Mouse (Mus musculus): ENCODE data around the gene Lasp1. TPM values are rescaled to one million over a fixed set of nuclear protein-coding genes. Genes with fewer than 3 reads are reported as not detected.

Gene Lasp1
- polyA plus RNA-seq, 1 experiment from 2014 or later: 87.7 TPM

DNA sequence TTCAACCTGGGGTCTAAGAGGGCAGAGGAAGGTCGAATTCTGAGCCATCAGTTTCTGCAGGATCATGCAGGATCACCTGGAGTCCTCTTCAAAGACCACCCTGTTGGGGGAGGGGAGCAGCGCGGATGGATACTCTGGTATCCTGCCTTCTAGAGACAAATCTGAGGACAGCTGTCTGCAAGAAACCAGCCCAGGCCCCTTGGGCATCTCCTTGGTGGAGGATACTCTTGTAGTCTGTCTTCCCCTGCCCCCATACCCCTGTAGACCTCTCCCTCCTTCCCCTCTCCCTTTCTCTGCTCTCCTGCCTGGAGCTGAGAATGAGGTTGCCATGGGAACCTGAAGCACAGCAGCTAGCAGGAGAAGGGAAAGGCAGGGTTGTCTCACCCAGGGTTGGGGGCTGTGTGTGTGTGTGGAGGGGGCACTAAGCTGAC is 13.7 kb downstream of the Lasp1 start:
- H3K36me3 ChIP-seq (ENCODE audit: insufficient read depth, low read length): peaks cover 28% of the 10 kb centered on the region

DNA sequence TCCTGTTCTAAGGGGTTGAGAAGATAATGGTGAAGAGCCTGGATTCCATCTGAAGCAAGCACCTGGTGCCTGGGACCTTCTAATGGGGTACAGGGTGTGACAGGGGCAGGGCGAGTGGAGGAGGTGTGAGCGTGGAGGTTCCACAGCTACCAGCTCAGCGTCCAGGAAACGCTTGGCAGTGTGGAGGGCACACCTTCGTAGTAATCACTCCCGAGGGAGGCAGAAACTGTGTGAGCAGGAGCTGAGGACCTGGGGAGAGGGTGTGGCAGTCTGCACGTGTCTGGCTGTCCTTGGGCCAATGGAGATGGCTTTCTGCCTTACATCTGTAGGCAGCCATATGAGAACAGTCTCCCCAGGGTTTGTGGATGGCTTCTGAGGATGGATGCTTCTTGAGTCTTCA is 14.3 kb downstream of the Lasp1 start:
- Histone ChIP-seq H3K4me2 (ENCODE audit: low read length) (no peak overlapping the region), H3K9ac (ENCODE audit: low read depth, low read length) (0 out of 2 replicates have a peak overlapping the region, but pooled peaks have one; percentile 13), H3K36me3 (ENCODE audit: insufficient read depth, low read length) (peaks cover 32% of the 10 kb centered on the region), H3K9me3 (replicated peaks; ENCODE audit: low read length) (no peaks in the 10 kb centered on the region), H3K4me3 (replicated peaks; ENCODE audit: low read depth, low read length) (no peak overlapping the region), H3K4me1 (replicated peaks; ENCODE audit: insufficient read depth, low read length) (peaks cover 79% of the 10 kb centered on the region), H3K27ac (peak overlapping the region; percentile 68), H3K27me3 (ENCODE audit: insufficient read depth, low read length) (no peaks in the 10 kb centered on the region)
- DNase-seq (ENCODE audit: low spot score) (no peak), ATAC-seq (replicated peaks; ENCODE audit: low FRiP score, low read depth) (no peak)
- 50% methylated on average over 7 of the region's 7 CpGs for WGBS
- no peak for TF ChIP-seq CTCF (IDR thresholded peaks at IDR 0.05; ENCODE audit: low read depth)

More for the DNA sequence above, 13.7 kb downstream of the Lasp1 start:
- DNase-seq (ENCODE audit: low spot score) (no peak), ATAC-seq (replicated peaks; ENCODE audit: low FRiP score, low read depth) (0 out of 2 replicates have a peak, but pooled peaks have one; percentile 4)
- H3K9me3 ChIP-seq (replicated peaks; ENCODE audit: low read length): no peaks in the 10 kb centered on the region
- H3K4me3 ChIP-seq (replicated peaks; ENCODE audit: low read depth, low read length): no peak overlapping the region
- no peak for TF ChIP-seq CTCF (IDR thresholded peaks at IDR 0.05; ENCODE audit: low read depth)
- peak overlapping the region; percentile 29; the same call in 1 of the 2 replicates for H3K4me2 ChIP-seq (ENCODE audit: low read length)
- H3K27me3 ChIP-seq (ENCODE audit: insufficient read depth, low read length): no peaks in the 10 kb centered on the region
- H3K9ac ChIP-seq (ENCODE audit: low read depth, low read length): no peak overlapping the region; the same call in 1 of the 2 replicates
- WGBS: 46% methylated on average over 3 of the region's 3 CpGs
- peak overlapping the region; percentile 68 for H3K27ac ChIP-seq
- H3K4me1 ChIP-seq (replicated peaks; ENCODE audit: insufficient read depth, low read length): peaks cover 79% of the 10 kb centered on the region

DNA sequence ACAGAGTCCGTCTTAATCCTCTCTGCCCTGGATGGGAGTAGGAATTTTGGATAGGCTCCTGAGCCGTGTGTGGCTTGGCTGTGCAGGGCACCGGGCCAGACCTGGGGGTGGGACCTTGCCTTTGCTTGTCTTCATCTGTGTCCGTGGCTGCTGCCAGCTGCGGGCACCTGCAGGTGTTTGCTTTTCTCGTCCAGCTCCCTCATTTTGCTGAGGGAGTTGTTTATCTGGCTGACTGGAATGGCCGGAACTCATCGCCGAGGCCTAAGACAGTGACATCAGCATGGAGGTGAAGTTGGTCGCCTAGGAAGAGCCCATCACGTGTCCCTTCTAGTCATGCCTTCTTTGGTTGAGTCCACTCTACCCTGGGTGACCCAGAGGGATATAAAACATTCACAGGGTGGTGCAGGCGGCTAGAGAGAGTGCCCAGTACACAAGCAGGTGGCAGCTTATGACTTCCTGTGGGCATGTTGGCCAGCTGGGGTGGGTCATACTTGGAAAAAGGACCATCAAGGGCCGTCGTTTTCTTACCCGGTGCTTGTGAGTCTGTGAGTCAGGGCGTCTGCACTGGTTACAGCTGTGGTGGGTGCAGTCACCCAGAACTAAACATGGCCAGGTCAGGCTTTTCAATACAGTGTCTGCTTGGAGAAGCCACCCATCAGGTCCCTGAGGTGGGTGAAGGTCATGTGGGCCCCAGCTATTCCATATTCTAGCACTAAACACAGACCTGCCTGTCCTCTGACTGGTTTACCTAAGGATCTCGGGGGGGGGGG is 15.1 kb downstream of the Lasp1 start:
- H3K4me1 ChIP-seq (replicated peaks; ENCODE audit: insufficient read depth, low read length): peaks cover 78% of the 10 kb centered on the region
- 46% methylated on average over 17 of the region's 17 CpGs for WGBS

DNA sequence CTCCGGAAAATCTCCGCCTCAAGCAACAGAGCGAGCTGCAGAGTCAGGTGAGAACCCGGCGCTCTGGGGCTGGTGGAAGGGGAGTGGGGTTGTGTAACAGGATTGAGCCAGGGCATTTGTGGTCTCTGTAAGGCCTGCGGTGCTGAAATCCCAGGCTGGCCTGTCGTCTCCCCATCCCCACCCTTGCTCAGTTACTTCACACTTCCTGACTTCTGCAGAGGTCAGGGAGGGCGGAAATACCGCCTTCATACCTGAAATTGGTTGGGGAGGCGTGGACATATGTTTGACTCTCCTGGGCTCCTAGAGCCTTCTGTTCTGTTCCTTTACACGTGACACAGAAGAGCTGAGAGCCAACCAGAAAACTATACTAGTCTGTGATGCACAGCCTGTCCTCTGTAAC is 16.9 kb downstream of the Lasp1 start:
- Histone ChIP-seq H3K27me3 (ENCODE audit: insufficient read depth, low read length) (no peaks in the 10 kb centered on the region), H3K9me3 (replicated peaks; ENCODE audit: low read length) (no peaks in the 10 kb centered on the region), H3K9ac (ENCODE audit: low read depth, low read length) (0 out of 2 replicates have a peak overlapping the region, but pooled peaks have one; percentile 0), H3K27ac (no peak overlapping the region), H3K4me3 (replicated peaks; ENCODE audit: low read depth, low read length) (no peak overlapping the region), H3K36me3 (ENCODE audit: insufficient read depth, low read length) (peaks cover 24% of the 10 kb centered on the region), H3K4me2 (ENCODE audit: low read length) (no peak overlapping the region), H3K4me1 (replicated peaks; ENCODE audit: insufficient read depth, low read length) (peaks cover 60% of the 10 kb centered on the region)
- no peak for ATAC-seq (replicated peaks; ENCODE audit: low FRiP score, low read depth)
- no peak for DNase-seq (ENCODE audit: low spot score)
- TF ChIP-seq CTCF (IDR thresholded peaks at IDR 0.05; ENCODE audit: low read depth): no peak
- WGBS: 78% methylated on average over 11 of the region's 11 CpGs

More for the DNA sequence above, 15.1 kb downstream of the Lasp1 start:
- Histone ChIP-seq H3K9me3 (replicated peaks; ENCODE audit: low read length) (no peaks in the 10 kb centered on the region), H3K4me2 (ENCODE audit: low read length) (no peak overlapping the region), H3K9ac (ENCODE audit: low read depth, low read length) (no peak overlapping the region), H3K36me3 (ENCODE audit: insufficient read depth, low read length) (peaks cover 30% of the 10 kb centered on the region), H3K27ac (peak overlapping the region; percentile 68), H3K27me3 (ENCODE audit: insufficient read depth, low read length) (no peaks in the 10 kb centered on the region), H3K4me3 (replicated peaks; ENCODE audit: low read depth, low read length) (no peak overlapping the region)
- no peak for TF ChIP-seq CTCF (IDR thresholded peaks at IDR 0.05; ENCODE audit: low read depth)
- ATAC-seq (replicated peaks; ENCODE audit: low FRiP score, low read depth) (peak; percentile 44), DNase-seq (ENCODE audit: low spot score) (no peak)

DNA sequence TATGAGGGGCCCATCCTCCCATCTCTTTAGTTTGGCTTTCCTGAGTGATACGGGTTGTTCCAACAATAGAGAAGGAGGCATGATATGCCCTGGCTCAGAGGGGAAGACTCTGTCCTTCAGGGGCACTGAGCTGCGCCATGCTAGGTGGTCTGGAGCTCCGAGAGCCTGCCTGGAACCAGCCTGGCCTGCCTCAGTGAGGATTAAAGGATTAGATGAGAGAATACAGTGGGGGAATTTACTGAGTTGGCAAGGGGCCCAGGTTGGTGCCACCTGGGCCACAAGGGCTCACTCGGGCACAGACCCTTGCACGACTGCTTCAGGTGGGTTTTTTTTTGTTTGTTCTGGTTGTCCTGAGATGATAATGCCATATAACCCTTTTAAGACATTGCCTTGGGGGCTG is 17.4 kb downstream of the Lasp1 start:
- no peaks in the 10 kb centered on the region for H3K27me3 ChIP-seq (ENCODE audit: insufficient read depth, low read length)
- ATAC-seq (replicated peaks; ENCODE audit: low FRiP score, low read depth) (no peak), DNase-seq (ENCODE audit: low spot score) (no peak)
- H3K4me1 ChIP-seq (replicated peaks; ENCODE audit: insufficient read depth, low read length): peaks cover 57% of the 10 kb centered on the region
- H3K9me3 ChIP-seq (replicated peaks; ENCODE audit: low read length): no peaks in the 10 kb centered on the region
- no peak for TF ChIP-seq CTCF (IDR thresholded peaks at IDR 0.05; ENCODE audit: low read depth)
- no peak overlapping the region for H3K27ac ChIP-seq
- H3K4me2 ChIP-seq (ENCODE audit: low read length): no peak overlapping the region
- WGBS: 71% methylated on average over 5 of the region's 5 CpGs
- peaks cover 24% of the 10 kb centered on the region for H3K36me3 ChIP-seq (ENCODE audit: insufficient read depth, low read length)
- H3K9ac ChIP-seq (ENCODE audit: low read depth, low read length): 0 out of 2 replicates have a peak overlapping the region, but pooled peaks have one; percentile 0
- H3K4me3 ChIP-seq (replicated peaks; ENCODE audit: low read depth, low read length): no peak overlapping the region

DNA sequence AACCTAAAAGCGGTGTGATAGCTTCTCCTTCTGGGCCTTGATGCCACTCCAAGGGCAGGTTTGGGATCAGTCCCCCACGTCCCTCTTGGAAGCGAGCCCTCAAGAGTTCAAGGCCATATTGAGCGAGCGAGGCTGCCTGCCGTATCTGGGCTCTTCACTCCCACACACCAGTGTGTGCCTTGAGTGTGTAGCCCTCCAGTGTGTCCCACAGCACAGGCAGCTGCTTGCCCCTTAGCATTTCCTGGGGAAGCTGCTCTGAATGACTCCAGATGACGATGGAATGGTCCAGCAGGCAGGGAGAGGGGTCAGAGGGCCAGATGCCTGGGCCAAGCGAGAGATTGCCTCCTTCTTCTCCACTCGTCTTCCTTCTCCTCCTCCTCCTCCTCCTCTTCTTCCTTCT is 18.1 kb downstream of the Lasp1 start:
- 33% methylated on average over 9 of the region's 9 CpGs for WGBS
- peaks cover 28% of the 10 kb centered on the region for H3K36me3 ChIP-seq (ENCODE audit: insufficient read depth, low read length)
- peaks cover 49% of the 10 kb centered on the region for H3K4me1 ChIP-seq (replicated peaks; ENCODE audit: insufficient read depth, low read length)

More for the DNA sequence above, 18.1 kb downstream of the Lasp1 start:
- Histone ChIP-seq H3K27ac (peak overlapping the region; percentile 62), H3K27me3 (ENCODE audit: insufficient read depth, low read length) (no peaks in the 10 kb centered on the region), H3K4me3 (replicated peaks; ENCODE audit: low read depth, low read length) (no peak overlapping the region), H3K4me2 (ENCODE audit: low read length) (no peak overlapping the region), H3K9me3 (replicated peaks; ENCODE audit: low read length) (no peaks in the 10 kb centered on the region), H3K9ac (ENCODE audit: low read depth, low read length) (no peak overlapping the region)
- no peak for TF ChIP-seq CTCF (IDR thresholded peaks at IDR 0.05; ENCODE audit: low read depth)
- ATAC-seq (replicated peaks; ENCODE audit: low FRiP score, low read depth) (no peak), DNase-seq (ENCODE audit: low spot score) (no peak)

All from kidney, postnatal 0 days (tissue).